Comparison of ENCODE assay signal across 9 mouse cellular contexts in genomic region chr4:45493118-45493517, GRCm38 (mm10). TPM values are rescaled to one million over a fixed set of nuclear protein-coding genes. Genes with fewer than 3 reads are reported as not detected.
A peak's percentile ranks its signal among the peaks of the same experiment; 100 is the strongest.
DNase-seq lines count a peak whose midpoint lies in the region; ATAC-seq and TF ChIP-seq lines count a peak whose summit lies in the region.
"Had no signal": no experiment of that assay in that cellular context is flagged by ENCODE, and none has a peak within 500 bp of the region (broad histone marks: within the 10 kb centered on the region; RNA-seq: fewer than 3 reads in every experiment).

No protein-coding gene starts in this region.

- peaks cover 8% of the 10 kb centered on the region for H3K36me3 ChIP-seq in heart, adult 2 months (ENCODE audit: control insufficient read depth, insufficient read depth, low read length)
- H3K36me3 ChIP-seq in liver, postnatal 0 days (replicated peaks; ENCODE audit: insufficient read depth, low read length) = 0 out of 2 replicates have a peak, but pooled peaks cover 4% of the 10 kb centered on the region
- H3K36me3 ChIP-seq in hindbrain, embryonic 16.5 days (ENCODE audit: control insufficient read depth, insufficient read depth, low read length) = no peaks in the 10 kb centered on the region

- no peak for TF ChIP-seq EP300 in heart, adult 2 months (IDR thresholded peaks at IDR 0.05; ENCODE audit: insufficient read depth, low read depth, low read length)
- no peak for TF ChIP-seq EP300 in liver, postnatal 0 days (IDR thresholded peaks at IDR 0.05; ENCODE audit: low read depth)

- no peak for TF ChIP-seq CTCF in heart, adult 2 months (IDR thresholded peaks at IDR 0.05)
- TF ChIP-seq CTCF in liver, postnatal 0 days (IDR thresholded peaks at IDR 0.05; ENCODE audit: low read depth) = no peak

- no peaks in the 10 kb centered on the region for H3K9me3 ChIP-seq in liver, postnatal 0 days (ENCODE audit: low read length)
- no peaks in the 10 kb centered on the region for H3K9me3 ChIP-seq in hindbrain, embryonic 16.5 days (ENCODE audit: control insufficient read depth, low read length)

- 52% methylated on average over 7 of the region's 7 CpGs for WGBS in heart, adult 2 months
- WGBS in liver, postnatal 0 days (ENCODE audit: insufficient replicate concordance) = 27% methylated on average over 7 of the region's 7 CpGs
- WGBS in hindbrain, embryonic 16.5 days = 21% methylated on average over 7 of the region's 7 CpGs

- intact Hi-C loops in heart, adult 2 months (cut with DNase I) = loop anchor here (5.0 kb wide), 1 partner anchor 34 kb away; no protein-coding TSS in a partner anchor

- no peaks in the 10 kb centered on the region for H3K27me3 ChIP-seq in heart, adult 2 months (ENCODE audit: control insufficient read depth, insufficient read depth, low read length)
- H3K27me3 ChIP-seq in liver, postnatal 0 days (ENCODE audit: insufficient read depth, low read length) = no peaks in the 10 kb centered on the region
- H3K27me3 ChIP-seq in hindbrain, embryonic 16.5 days (replicated peaks; ENCODE audit: control insufficient read depth, insufficient read depth, low read length) = no peaks in the 10 kb centered on the region

- H3K27ac ChIP-seq in heart, adult 2 months = peak overlapping the region; percentile 53
- no peak overlapping the region for H3K27ac ChIP-seq in liver, postnatal 0 days (ENCODE audit: low read depth)
- no peak overlapping the region for H3K27ac ChIP-seq in hindbrain, embryonic 16.5 days (ENCODE audit: low read depth, low read length)

- no peak for ATAC-seq in liver, postnatal 0 days
- no peak for ATAC-seq in hindbrain, embryonic 16.5 days
- ATAC-seq in megakaryocyte-erythroid progenitor cell, adult 5-6 weeks (replicated peaks; ENCODE audit: low FRiP score, low TSS enrichment, poor library complexity, severe bottlenecking) = peak; percentile 84
- ATAC-seq in granulocyte monocyte progenitor cell, adult 5-6 weeks (replicated peaks; ENCODE audit: poor library complexity, severe bottlenecking) = no peak

- H3K4me1 ChIP-seq in heart, adult 2 months (ENCODE audit: control insufficient read depth, insufficient read depth, low read length) = peaks cover 48% of the 10 kb centered on the region
- H3K4me1 ChIP-seq in liver, postnatal 0 days (ENCODE audit: insufficient read depth) = peaks cover 72% of the 10 kb centered on the region
- H3K4me1 ChIP-seq in hindbrain, embryonic 16.5 days (ENCODE audit: control insufficient read depth, insufficient read depth, low read depth, low read length) = peaks cover 56% of the 10 kb centered on the region

- no peak overlapping the region; the same call in 1 of the 2 replicates for H3K4me2 ChIP-seq in liver, postnatal 0 days (ENCODE audit: low read depth, low read length)
- H3K4me2 ChIP-seq in hindbrain, embryonic 16.5 days (ENCODE audit: low read length) = no peak overlapping the region

- no peak for TF ChIP-seq POLR2A in heart, adult 2 months (IDR thresholded peaks at IDR 0.05; ENCODE audit: insufficient read depth, low read depth, low read length)

- H3K9ac ChIP-seq in heart, adult 2 months (ENCODE audit: low read depth, low read length) = no peak overlapping the region
- no peak overlapping the region for H3K9ac ChIP-seq in liver, postnatal 0 days (replicated peaks)
- H3K9ac ChIP-seq in hindbrain, embryonic 16.5 days (ENCODE audit: low read depth, low read length) = 0 out of 2 replicates have a peak overlapping the region, but pooled peaks have one; percentile 6

- no peak overlapping the region for H3K4me3 ChIP-seq in heart, adult 2 months
- no peak overlapping the region for H3K4me3 ChIP-seq in liver, postnatal 0 days (ENCODE audit: low read depth, low read length)
- no peak overlapping the region for H3K4me3 ChIP-seq in hindbrain, embryonic 16.5 days (ENCODE audit: low read length)

- no peaks in the 10 kb centered on the region for H3K79me2 ChIP-seq in heart, adult 2 months (replicated peaks; ENCODE audit: control insufficient read depth, insufficient read depth, low read length)

- DNase-seq in heart, adult 2 months = no peak
- no peak for DNase-seq in heart, adult 9 months (ENCODE audit: low spot score in 2 of 2)
- DNase-seq in liver = peak; percentile 80
- no peak for DNase-seq in liver, postnatal 0 days
- no peak for DNase-seq in retina, postnatal 1 day
- DNase-seq: cerebellum, adult 9-11 months had no signal

RNA-seq across cellular contexts. Expression of gene Shb, which starts 39.2 kb away (rescaled TPM):
- total RNA-seq in heart, adult 2 months (2021) = 10 to 100 TPM; 27.2 to 43.0 TPM
- polyA plus RNA-seq in heart, adult 2 months (2012; rRNA removed) = 19.2 and 19.4 TPM in 2 replicates
- polyA plus RNA-seq in liver, postnatal 0 days (2015; fragmentation: Nextera tagmentation; extraction: Ambion mirVana) = 2.5 and 3.2 TPM in 2 replicates
- 2.6 and 3.8 TPM in 2 replicates for polyA plus RNA-seq in hindbrain, embryonic 16.5 days (2015; fragmentation: Nextera tagmentation; extraction: Ambion mirVana)
- total RNA-seq in megakaryocyte-erythroid progenitor cell, adult 5-6 weeks (2014; fragmentation: Nextera tagmentation) = 3.3 and 7.8 TPM in 2 replicates
- total RNA-seq in megakaryocyte-erythroid progenitor cell, adult 5-6 weeks (2017) = 0.50 and 8.9 TPM in 2 replicates
- 0.49 and 1.1 TPM in 2 replicates for total RNA-seq in granulocyte monocyte progenitor cell, adult 5-6 weeks (2014; fragmentation: Nextera tagmentation)
- total RNA-seq in granulocyte monocyte progenitor cell, adult 5-6 weeks (2017) = 0.72 and 2.2 TPM in 2 replicates
